Mouse (Mus musculus): ENCODE results near the gene Soga1. TPM values are rescaled to one million over a fixed set of nuclear protein-coding genes. Genes with fewer than 3 reads are reported as not detected.

The Soga1 gene
- total RNA-seq, 1 experiment, result 11.8 TPM

DNA sequence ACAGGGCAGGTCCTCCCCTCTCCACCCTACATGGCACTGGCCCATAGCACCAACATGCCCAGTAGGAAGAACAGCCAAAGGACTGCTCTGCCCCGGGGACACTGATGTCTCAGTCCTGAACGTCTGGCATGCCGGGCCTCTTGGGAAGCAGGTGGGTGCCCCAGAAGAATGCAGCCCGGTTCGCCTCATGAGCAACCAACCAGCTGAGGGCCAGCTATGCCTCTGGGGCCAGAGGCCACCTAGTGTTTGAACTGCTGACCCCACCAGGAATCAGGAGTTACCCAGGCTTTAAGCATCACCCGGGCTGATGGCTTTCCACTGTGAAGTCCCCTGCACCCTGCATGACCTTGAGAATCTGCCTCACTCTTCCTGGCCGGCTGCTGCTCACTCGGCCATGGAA, 26.6 kb downstream of the Soga1 start:
- Histone ChIP-seq H3K4me3 (ENCODE audit: insufficient read depth in 1 of 2, low read depth in 1 of 2, low read length in 2 of 2, poor library complexity in 1 of 2, severe bottlenecking in 1 of 2) (no peak overlapping the region), H3K9ac (ENCODE audit: insufficient read depth, low read depth, low read length, poor library complexity, severe bottlenecking) (no peak overlapping the region), H3K27ac (ENCODE audit: insufficient read depth, low read depth, low read length, poor library complexity, severe bottlenecking) (no peak overlapping the region), H3K36me3 (ENCODE audit: control insufficient read depth, insufficient read depth, low read length, poor library complexity, severe bottlenecking) (no peaks in the 10 kb centered on the region), H3K9me3 (ENCODE audit: control insufficient read depth, insufficient read depth, low read depth, low read length) (no peaks in the 10 kb centered on the region), H3K4me1 (ENCODE audit: control insufficient read depth in 2 of 2, insufficient read depth in 2 of 2, low read length in 2 of 2, poor library complexity in 1 of 2) (peaks cover 1 to 27% of the 10 kb centered on the region in 2 experiments; a peak in 2 of 4 replicates)
- DNase-seq (ENCODE audit: low read depth, low spot score), result no peak
- TF ChIP-seq CHD2 (IDR thresholded peaks at IDR 0.05; ENCODE audit: low read depth, low read length), result no peak
- TF ChIP-seq ZC3H11A (IDR thresholded peaks at IDR 0.05; ENCODE audit: borderline replicate concordance, low read depth, low read length), result no peak
- TF ChIP-seq MAFK (IDR thresholded peaks at IDR 0.05; ENCODE audit: insufficient read depth, low read depth, low read length), result no peak
- no peak for TF ChIP-seq HCFC1 (IDR thresholded peaks at IDR 0.05; ENCODE audit: borderline replicate concordance, insufficient read depth, low read length)
- TF ChIP-seq ZNF384 (IDR thresholded peaks at IDR 0.05; ENCODE audit: low read depth, low read length), result no peak
- in situ Hi-C loops (cut with MboI; ENCODE audit: low sequenced_read_pairs in 2 of 2, unreplicated experiment in 2 of 2), result no loop called here

- no peaks in the 10 kb centered on the region for H3K9me3 ChIP-seq (ENCODE audit: control insufficient read depth, insufficient read depth, low read depth, low read length)
- no peak overlapping the region for H3K4me3 ChIP-seq (ENCODE audit: insufficient read depth in 1 of 2, low read depth in 1 of 2, low read length in 2 of 2, poor library complexity in 1 of 2, severe bottlenecking in 1 of 2)
- TF ChIP-seq MAFK (IDR thresholded peaks at IDR 0.05; ENCODE audit: insufficient read depth, low read depth, low read length), result no peak
- no peak for TF ChIP-seq ZC3H11A (IDR thresholded peaks at IDR 0.05; ENCODE audit: borderline replicate concordance, low read depth, low read length)
- no peak for TF ChIP-seq HCFC1 (IDR thresholded peaks at IDR 0.05; ENCODE audit: borderline replicate concordance, insufficient read depth, low read length)
- no peak for TF ChIP-seq ZNF384 (IDR thresholded peaks at IDR 0.05; ENCODE audit: low read depth, low read length)
- TF ChIP-seq CHD2 (IDR thresholded peaks at IDR 0.05; ENCODE audit: low read depth, low read length), result no peak
- in situ Hi-C loops (cut with MboI; ENCODE audit: low sequenced_read_pairs in 2 of 2, unreplicated experiment in 2 of 2), result no loop called here
- H3K9ac ChIP-seq (ENCODE audit: insufficient read depth, low read depth, low read length, poor library complexity, severe bottlenecking), result no peak overlapping the region
- H3K4me1 ChIP-seq (ENCODE audit: control insufficient read depth in 2 of 2, insufficient read depth in 2 of 2, low read length in 2 of 2, poor library complexity in 1 of 2), result peaks cover 0 to 18% of the 10 kb centered on the region in 2 experiments; a peak in 1 of 4 replicates
- no peak for DNase-seq (ENCODE audit: low read depth, low spot score)
- no peak overlapping the region for H3K27ac ChIP-seq (ENCODE audit: insufficient read depth, low read depth, low read length, poor library complexity, severe bottlenecking)
- no peaks in the 10 kb centered on the region for H3K36me3 ChIP-seq (ENCODE audit: control insufficient read depth, insufficient read depth, low read length, poor library complexity, severe bottlenecking)
These were observed 29.2 kb downstream of the Soga1 start for GRCm38 (mm10) chr2:157049831-157050243.

- in situ Hi-C loops (cut with MboI; ENCODE audit: low sequenced_read_pairs in 2 of 2, unreplicated experiment in 2 of 2), result no loop called here
- H3K9me3 ChIP-seq (ENCODE audit: control insufficient read depth, insufficient read depth, low read depth, low read length), result no peaks in the 10 kb centered on the region
- no peak overlapping the region for H3K4me3 ChIP-seq (ENCODE audit: insufficient read depth in 1 of 2, low read depth in 1 of 2, low read length in 2 of 2, poor library complexity in 1 of 2, severe bottlenecking in 1 of 2)
- H3K4me1 ChIP-seq (ENCODE audit: control insufficient read depth in 2 of 2, insufficient read depth in 2 of 2, low read length in 2 of 2, poor library complexity in 1 of 2), result peaks cover 0 to 10% of the 10 kb centered on the region in 2 experiments; a peak in 1 of 4 replicates
- TF ChIP-seq ZNF384 (IDR thresholded peaks at IDR 0.05; ENCODE audit: low read depth, low read length) (no peak), HCFC1 (IDR thresholded peaks at IDR 0.05; ENCODE audit: borderline replicate concordance, insufficient read depth, low read length) (no peak), ZC3H11A (IDR thresholded peaks at IDR 0.05; ENCODE audit: borderline replicate concordance, low read depth, low read length) (no peak), CHD2 (IDR thresholded peaks at IDR 0.05; ENCODE audit: low read depth, low read length) (no peak), MAFK (IDR thresholded peaks at IDR 0.05; ENCODE audit: insufficient read depth, low read depth, low read length) (no peak; the same call in 1 of the 2 replicates)
- no peaks in the 10 kb centered on the region for H3K36me3 ChIP-seq (ENCODE audit: control insufficient read depth, insufficient read depth, low read length, poor library complexity, severe bottlenecking)
- H3K27ac ChIP-seq (ENCODE audit: insufficient read depth, low read depth, low read length, poor library complexity, severe bottlenecking), result no peak overlapping the region
- no peak overlapping the region for H3K9ac ChIP-seq (ENCODE audit: insufficient read depth, low read depth, low read length, poor library complexity, severe bottlenecking)
- DNase-seq (ENCODE audit: low read depth, low spot score), result no peak
These were observed 30.5 kb downstream of the Soga1 start for GRCm38 (mm10) chr2:157048395-157049181.

- in situ Hi-C loops (cut with MboI; ENCODE audit: low sequenced_read_pairs in 2 of 2, unreplicated experiment in 2 of 2), result no loop called here
- no peaks in the 10 kb centered on the region for H3K36me3 ChIP-seq (ENCODE audit: control insufficient read depth, insufficient read depth, low read length, poor library complexity, severe bottlenecking)
- H3K9ac ChIP-seq (ENCODE audit: insufficient read depth, low read depth, low read length, poor library complexity, severe bottlenecking), result no peak overlapping the region
- 0 out of 4 replicates have a peak, but pooled peaks cover 0 to 1% of the 10 kb centered on the region in 2 experiments for H3K4me1 ChIP-seq (ENCODE audit: control insufficient read depth in 2 of 2, insufficient read depth in 2 of 2, low read length in 2 of 2, poor library complexity in 1 of 2)
- H3K9me3 ChIP-seq (ENCODE audit: control insufficient read depth, insufficient read depth, low read depth, low read length), result no peaks in the 10 kb centered on the region
- TF ChIP-seq ZNF384 (IDR thresholded peaks at IDR 0.05; ENCODE audit: low read depth, low read length) (no peak), HCFC1 (IDR thresholded peaks at IDR 0.05; ENCODE audit: borderline replicate concordance, insufficient read depth, low read length) (no peak), ZC3H11A (IDR thresholded peaks at IDR 0.05; ENCODE audit: borderline replicate concordance, low read depth, low read length) (no peak), CHD2 (IDR thresholded peaks at IDR 0.05; ENCODE audit: low read depth, low read length) (no peak), MAFK (IDR thresholded peaks at IDR 0.05; ENCODE audit: insufficient read depth, low read depth, low read length) (no peak)
- no peak for DNase-seq (ENCODE audit: low read depth, low spot score)
- H3K4me3 ChIP-seq (ENCODE audit: insufficient read depth in 1 of 2, low read depth in 1 of 2, low read length in 2 of 2, poor library complexity in 1 of 2, severe bottlenecking in 1 of 2), result no peak overlapping the region
- H3K27ac ChIP-seq (ENCODE audit: insufficient read depth, low read depth, low read length, poor library complexity, severe bottlenecking), result no peak overlapping the region
These were observed 32.1 kb downstream of the Soga1 start for GRCm38 (mm10) chr2:157046956-157047355.

Data from ES-E14 (cell line).